Mouse (Mus musculus) brain, embryonic 14.5 days (tissue): ENCODE measurements at regions not wholly inside any gene's neighbourhood (a gene's known extent, or its start where the extent isn't known, plus 50 kb on each side); places are given as distances from the start of the nearest gene placed in this dataset.

Source experiments
- CTCF ChIP-seq: fragments of 200-500 bp; IDR thresholded peaks from 2 replicates; pipeline ENCODE4 v1.5.1; 2012; ENCODE audit warnings: inconsistent platforms, mild to moderate bottlenecking, moderate library complexity, borderline replicate concordance; ENCODE audit not compliant: insufficient read depth, insufficient read length; ENCODE audit errors: extremely low read depth
- POLR2A ChIP-seq: fragments of 200-500 bp; IDR thresholded peaks from 2 replicates; pipeline ENCODE4 v1.6.1; 2012; ENCODE audit warnings: mild to moderate bottlenecking, inconsistent platforms, borderline replicate concordance; ENCODE audit not compliant: poor library complexity, insufficient read depth, insufficient read length, severe bottlenecking; ENCODE audit errors: extremely low read depth

- TF ChIP-seq POLR2A (no peak), CTCF (no peak)
Observed at GRCm38 (mm10) chr6:50054233-50054632, 55.8 kb upstream of the Mpp6 start.
